Mouse (Mus musculus): ENCODE measurements around the gene Lst1.

The Lst1 gene

GRCm38 (mm10) chr17:35209785-35210535, 21.7 kb upstream of the Lst1 start:
- DNase-seq (ENCODE audit: low spot score in 2 of 2): no peak

- no peak for DNase-seq (ENCODE audit: low spot score in 2 of 2)
Measured at GRCm38 (mm10) chr17:35205380-35205769, 17.1 kb upstream of the Lst1 start.

- DNase-seq (ENCODE audit: low spot score in 2 of 2): peak in 1 of 2 experiments; percentile 47
Measured at GRCm38 (mm10) chr17:35204494-35205379, 16.5 kb upstream of the Lst1 start, which contains the start of gene Lta. Gene Lta, minus strand, starts transcription at chr17:35205351.

- no peak for DNase-seq (ENCODE audit: low spot score in 2 of 2)
Measured at GRCm38 (mm10) chr17:35202442-35202841, 14.2 kb upstream of the Lst1 start.

- DNase-seq (ENCODE audit: low spot score in 2 of 2): peak in 1 of 2 experiments; percentile 44
Measured at GRCm38 (mm10) chr17:35201787-35202186, 13.5 kb upstream of the Lst1 start, which contains the start of gene Tnf. Gene Tnf, minus strand, starts transcription at chr17:35202007.

GRCm38 (mm10) chr17:35201128-35201527, 12.9 kb upstream of the Lst1 start:
- no peak for DNase-seq (ENCODE audit: low spot score in 2 of 2)

GRCm38 (mm10) chr17:35200398-35200797, 12.2 kb upstream of the Lst1 start:
- no peak for DNase-seq (ENCODE audit: low spot score in 2 of 2)

GRCm38 (mm10) chr17:35198946-35199345, 10.7 kb upstream of the Lst1 start:
- DNase-seq (ENCODE audit: low spot score in 2 of 2): no peak

GRCm38 (mm10) chr17:35198029-35198428, 9.8 kb upstream of the Lst1 start:
- no peak for DNase-seq (ENCODE audit: low spot score in 2 of 2)

- no peak for DNase-seq (ENCODE audit: low spot score in 2 of 2)
Measured at GRCm38 (mm10) chr17:35197126-35197525, 8.9 kb upstream of the Lst1 start.

- no peak for DNase-seq (ENCODE audit: low spot score in 2 of 2)
Measured at GRCm38 (mm10) chr17:35196321-35196641, 8.0 kb upstream of the Lst1 start.

- DNase-seq (ENCODE audit: low spot score in 2 of 2): peak; percentile 78 to 90
Measured at GRCm38 (mm10) chr17:35195631-35196320, 7.5 kb upstream of the Lst1 start.

GRCm38 (mm10) chr17:35194844-35195630, 6.8 kb upstream of the Lst1 start:
- DNase-seq (ENCODE audit: low spot score in 2 of 2): no peak

GRCm38 (mm10) chr17:35193881-35194843, 5.9 kb upstream of the Lst1 start, which contains the start of gene Ltb:
Gene Ltb, plus strand, starts transcription at chr17:35194439.
- DNase-seq (ENCODE audit: low spot score in 2 of 2): peak; percentile 53 to 68

- DNase-seq (ENCODE audit: low spot score in 2 of 2): no peak
Measured at GRCm38 (mm10) chr17:35192924-35193323, 4.7 kb upstream of the Lst1 start.

- no peak for DNase-seq (ENCODE audit: low spot score in 2 of 2)
Measured at GRCm38 (mm10) chr17:35191723-35192122, 3.5 kb upstream of the Lst1 start.

- DNase-seq (ENCODE audit: low spot score in 2 of 2): no peak
Measured at GRCm38 (mm10) chr17:35190096-35190495, 1.9 kb upstream of the Lst1 start.

GRCm38 (mm10) chr17:35189186-35189585, 947 bp upstream of the Lst1 start:
- no peak for DNase-seq (ENCODE audit: low spot score in 2 of 2)

- no peak for DNase-seq (ENCODE audit: low spot score in 2 of 2)
Measured at GRCm38 (mm10) chr17:35187345-35187744, 894 bp downstream of the Lst1 start.

- peak in 1 of 2 experiments; percentile 56 for DNase-seq (ENCODE audit: low spot score in 2 of 2)
Measured at GRCm38 (mm10) chr17:35186681-35187080, 1.6 kb downstream of the Lst1 start.

Measured in spleen, postnatal 14 days (tissue).